Mouse (Mus musculus) gastrocnemius, postnatal 4 days (tissue): ENCODE results near the gene Rabgef1. TPM values are rescaled to one million over a fixed set of nuclear protein-coding genes. Genes with fewer than 3 reads are reported as not detected.

Experiments
- DNase-seq, 2 experiments: peaks; one replicate each; pipeline ENCODE4 v3.0.0; 2021 to 2022; ENCODE audit warnings: low spot score in 2 of 2, mixed read lengths in 2 of 2
- total RNA-seq, 2 experiments: library from RNA; stranded (reverse); gene quantifications; 2 replicates each; pipeline ENCODE4 v1.2.3; 2021

Rabgef1 gene
- total RNA-seq, 2 experiments from 2014 or later: 34.9 to 37.5 TPM

DNA sequence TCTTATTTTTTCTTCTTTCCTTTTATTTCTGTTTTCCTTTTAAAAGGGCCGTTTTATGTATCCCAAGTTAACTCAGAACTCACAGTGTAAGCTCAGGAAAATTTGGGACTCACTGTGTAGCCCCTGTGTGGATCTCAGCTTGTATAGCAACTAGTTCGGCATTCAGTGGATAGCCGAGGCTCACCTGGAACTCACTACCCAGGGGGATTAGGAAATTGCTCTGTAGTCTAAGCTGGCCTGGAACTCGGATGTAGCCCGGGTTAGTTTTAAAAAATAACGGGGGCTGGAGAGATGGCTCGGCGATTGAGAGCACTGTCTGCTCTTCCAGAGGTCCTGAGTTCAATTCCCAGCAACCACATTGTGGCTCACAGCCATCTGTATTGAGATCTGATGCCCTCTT lies 85.7 kb downstream of the Rabgef1 start:
- DNase-seq: no peak

DNA sequence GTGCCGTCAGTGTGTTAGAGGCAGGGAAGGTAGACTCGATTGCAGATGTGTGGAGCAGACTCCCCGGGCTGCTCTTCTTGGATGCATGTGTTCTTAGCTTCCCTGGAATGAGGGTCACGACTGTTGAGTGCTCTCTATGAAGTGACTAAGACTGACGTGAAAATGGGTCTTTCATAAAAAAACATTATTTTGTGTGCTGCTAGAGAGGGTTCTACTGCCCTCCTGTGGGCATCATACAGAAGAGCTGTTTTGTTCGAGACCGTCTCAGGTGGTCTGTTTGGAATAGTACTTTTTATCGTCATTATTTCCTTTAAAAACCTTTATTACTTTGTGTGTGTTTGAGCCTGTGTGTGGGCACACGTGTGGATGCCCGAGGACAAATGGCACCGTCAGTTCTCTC lies 91.9 kb downstream of the Rabgef1 start:
- no peak for DNase-seq

Other genes with a start within 250 kb of the Rabgef1 start
- 10 to 100 TPM; 21.3 to 22.0 TPM for gene Vkorc1l1, start 229.8 kb upstream of the Rabgef1 start, total RNA-seq
- gene Gusb, start 168.7 kb upstream of the Rabgef1 start, total RNA-seq: 10 to 100 TPM; 25.1 to 28.6 TPM
- gene Asl, start 142.6 kb upstream of the Rabgef1 start, total RNA-seq: 10 to 100 TPM; 13.0 to 14.8 TPM
- gene Crcp, start 142.5 kb upstream of the Rabgef1 start, total RNA-seq: 10 to 100 TPM; 14.4 to 16.3 TPM
- gene Tpst1, start 98.5 kb upstream of the Rabgef1 start, total RNA-seq: 10 to 100 TPM; 40.6 to 41.8 TPM
- gene Kctd7, start 26.9 kb upstream of the Rabgef1 start, total RNA-seq: 1 to 10 TPM; 6.6 to 8.0 TPM
- gene Tmem248, start 45.3 kb downstream of the Rabgef1 start, total RNA-seq: 10 to 100 TPM; 29.3 to 30.0 TPM
- gene Sbds, start 83.7 kb downstream of the Rabgef1 start, total RNA-seq: 10 to 100 TPM; 33.7 to 40.2 TPM
- 10 to 100 TPM; 13.1 to 14.6 TPM for gene Tyw1, start 83.8 kb downstream of the Rabgef1 start, total RNA-seq
- not detected for gene Caln1, start 197.7 kb downstream of the Rabgef1 start, total RNA-seq
- gene A330070K13Rik, start 212.8 kb downstream of the Rabgef1 start, total RNA-seq: not detected